Mouse (Mus musculus) liver, embryonic 14.5 days (tissue): Measurements from ENCODE around the gene Ifrd1. TPM values are rescaled to one million over a fixed set of nuclear protein-coding genes. Genes with fewer than 3 reads are reported as not detected.
"Not testable (repeated sequence)": the region's sequence is repeated elsewhere in the genome, so short reads cannot be mapped to it uniquely, and the experiment has no call there.

ENCODE experiments used
- ATAC-seq: fragments of 200-750 bp; cut with Nextera tagmentation; 2 replicates; pipeline ENCODE4 v1.8.0; 2017; ENCODE audit warnings: moderate number of reproducible peaks, mild to moderate bottlenecking, moderate library complexity; ENCODE audit not compliant: insufficient read depth
- DNase-seq, 3 experiments: peaks; one replicate each; pipeline ENCODE4 v3.0.0-alpha.2; 2012 to 2013; ENCODE audit warnings: low read depth in 3 of 3, low spot score in 3 of 3
- H3K27ac ChIP-seq: fragments of 300-500 bp; sonication (generic); 2 replicates; pipeline ENCODE4 v1.5.1; 2014; ENCODE audit warnings: moderate library complexity, mild to moderate bottlenecking, control low read depth, inconsistent platforms
- H3K27me3 ChIP-seq: fragments of 300-500 bp; sonication (generic); 2 replicates; pipeline ENCODE4 v1.6.1; 2014; ENCODE audit warnings: mild to moderate bottlenecking, low read length, moderate library complexity; ENCODE audit not compliant: control insufficient read depth, insufficient read depth
- H3K36me3 ChIP-seq: fragments of 300-500 bp; sonication (generic); replicated peaks from 2 replicates; pipeline ENCODE4 v1.6.1; 2014; ENCODE audit warnings: low read depth; ENCODE audit not compliant: control insufficient read depth, insufficient read depth
- H3K4me1 ChIP-seq, 2 experiments: fragments of 200-500 bp in 1 of 2; fragments of 300-500 bp in 1 of 2; sonication (generic) in 1 of 2; replicated peaks; 2 replicates each; pipeline ENCODE4 v1.6.1; 2012 to 2014; ENCODE audit warnings: antibody characterized with exemption in 1 of 2, inconsistent platforms in 1 of 2, low read length in 1 of 2; ENCODE audit not compliant: control insufficient read depth in 2 of 2, insufficient read depth in 2 of 2
- H3K4me2 ChIP-seq: fragments of 300-500 bp; sonication (generic); 2 replicates; pipeline ENCODE4 v1.6.1; 2014; ENCODE audit warnings: low read depth, mild to moderate bottlenecking, control low read depth, moderate library complexity
- H3K4me3 ChIP-seq, 2 experiments: fragments of 200-500 bp in 1 of 2; fragments of 300-500 bp in 1 of 2; sonication (generic) in 1 of 2; 2 replicates each; pipeline ENCODE4 v1.5.1; 2012 to 2014; ENCODE audit warnings: low read depth in 2 of 2, low read length in 2 of 2, mild to moderate bottlenecking in 2 of 2, control low read depth in 1 of 2, inconsistent platforms in 1 of 2, moderate library complexity in 1 of 2; ENCODE audit not compliant: insufficient read depth in 1 of 2
- H3K9ac ChIP-seq: fragments of 300-500 bp; sonication (generic); replicated peaks from 2 replicates; pipeline ENCODE4 v1.6.1; 2014; ENCODE audit warnings: mild to moderate bottlenecking, control low read depth, moderate library complexity
- H3K9me3 ChIP-seq: fragments of 300-500 bp; sonication (generic); 2 replicates; pipeline ENCODE4 v1.6.1; 2016; ENCODE audit warnings: low read length, mixed read lengths; ENCODE audit not compliant: control insufficient read depth
- CTCF ChIP-seq: IDR thresholded peaks from 2 replicates; pipeline ENCODE4 v1.5.1; 2016; ENCODE audit warnings: antibody characterized with exemption, low read depth, control low read depth
- EP300 ChIP-seq: IDR thresholded peaks from 2 replicates; pipeline ENCODE4 v1.6.1; 2016; ENCODE audit warnings: antibody characterized with exemption, low read depth
- WGBS: fragments of 180-500 bp; shearing (Covaris S2); extraction: QIAGEN DNeasy Blood & Tissue Kit; methylation state at CpG from one replicate; pipeline ENCODE4 v1.1.7; 2014; ENCODE audit not compliant: insufficient replicate concordance; 5-methylcytosine and 5-hydroxymethylcytosine counted together
- polyA plus RNA-seq, 2 experiments: library from polyadenylated mRNA; depleted of rRNA in 1 of 2; stranded (reverse) in 1 of 2; unstranded in 1 of 2; fragments of >200 nt; fragmentation: Nextera tagmentation in 1 of 2; extraction: Ambion mirVana in 1 of 2; gene quantifications; 2 replicates each; pipeline versions ENCODE4 v1.2.1 to v1.2.3; 2012 to 2014

Ifrd1 gene
- polyA plus RNA-seq, 2 experiments: 14.1 to 53.2 TPM

- H3K4me3 ChIP-seq: no peak overlapping the region
- H3K4me2 ChIP-seq: no peak overlapping the region
- 67% methylated on average over 6 of the region's 6 CpGs for WGBS
- no peak overlapping the region for H3K9ac ChIP-seq
- H3K27me3 ChIP-seq: no peaks in the 10 kb centered on the region
- H3K9me3 ChIP-seq: no peaks in the 10 kb centered on the region
- no peaks in the 10 kb centered on the region for H3K4me1 ChIP-seq
- H3K36me3 ChIP-seq: no peaks in the 10 kb centered on the region
- DNase-seq (no peak), ATAC-seq (no peak)
- TF ChIP-seq CTCF (no peak), EP300 (no peak)
- no peak overlapping the region for H3K27ac ChIP-seq
Observed at GRCm38 (mm10) chr12:40258462-40259000, 10.2 kb upstream of the Ifrd1 start.

DNA sequence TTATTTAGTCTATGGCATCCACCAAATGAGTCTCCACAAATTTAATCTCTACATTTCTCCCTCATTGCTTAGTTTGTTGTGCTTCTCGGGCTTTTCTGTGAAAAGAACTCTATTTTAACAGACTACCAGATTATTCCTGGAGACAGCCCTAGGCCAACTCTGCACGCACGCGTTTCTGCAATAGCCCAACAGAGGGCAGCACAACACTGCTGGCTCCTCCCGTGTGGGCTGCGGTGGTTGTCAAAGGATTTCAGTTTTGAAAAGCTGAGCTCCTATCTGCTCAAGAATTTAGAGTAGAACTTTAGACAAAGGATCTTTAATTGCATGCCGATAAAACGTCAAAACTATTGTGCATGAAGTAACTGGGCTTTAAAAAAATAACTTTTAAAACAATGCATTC is 8.9 kb upstream of the Ifrd1 start:
- H3K4me1 ChIP-seq: peaks cover 0 to 2% of the 10 kb centered on the region in 2 experiments; a peak in 1 of 4 replicates
- no peak for TF ChIP-seq EP300
- TF ChIP-seq CTCF: peak; percentile 87
- H3K9me3 ChIP-seq: no peaks in the 10 kb centered on the region
- ATAC-seq (no peak), DNase-seq (peak in 1 of 3 experiments; percentile 19)
- no peaks in the 10 kb centered on the region for H3K27me3 ChIP-seq
- no peak overlapping the region for H3K4me2 ChIP-seq
- no peak overlapping the region for H3K4me3 ChIP-seq
- no peak overlapping the region for H3K27ac ChIP-seq
- H3K36me3 ChIP-seq: no peaks in the 10 kb centered on the region
- 2% methylated on average over 8 of the region's 8 CpGs for WGBS
- H3K9ac ChIP-seq: no peak overlapping the region

GRCm38 (mm10) chr12:40256543-40256942 is 8.2 kb upstream of the Ifrd1 start:
- H3K9me3 ChIP-seq: no peaks in the 10 kb centered on the region

DNA sequence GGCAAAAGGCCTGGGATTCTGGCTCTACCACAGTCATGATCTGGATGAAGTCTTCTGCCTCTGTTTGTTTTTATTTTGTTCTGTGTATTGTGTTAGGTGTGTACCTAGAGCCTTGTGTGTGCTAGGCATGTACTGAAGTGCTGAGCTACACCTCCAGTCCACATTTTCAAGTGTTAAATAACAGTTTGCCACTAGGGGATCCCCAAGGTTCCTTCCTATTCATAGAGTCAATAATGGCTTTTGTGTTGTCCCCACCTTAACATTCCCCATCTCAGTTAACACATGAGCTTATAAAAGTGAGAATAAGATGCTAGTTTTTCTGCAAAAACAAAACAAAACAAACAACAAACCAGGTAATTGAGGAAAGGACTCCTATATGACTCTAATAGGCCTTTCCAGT is 7.7 kb upstream of the Ifrd1 start:
- no peak overlapping the region for H3K4me2 ChIP-seq
- H3K4me3 ChIP-seq: no peak overlapping the region
- no peak overlapping the region for H3K9ac ChIP-seq
- peaks cover 0 to 2% of the 10 kb centered on the region in 2 experiments; a peak in 1 of 4 replicates for H3K4me1 ChIP-seq
- no peak overlapping the region for H3K27ac ChIP-seq
- no peak for ATAC-seq
- H3K36me3 ChIP-seq: no peaks in the 10 kb centered on the region
- no peak for TF ChIP-seq CTCF
- H3K27me3 ChIP-seq: no peaks in the 10 kb centered on the region
- H3K9me3 ChIP-seq: no peaks in the 10 kb centered on the region
- no peak for DNase-seq

More at GRCm38 (mm10) chr12:40256543-40256942, 8.2 kb upstream of the Ifrd1 start:
- Histone ChIP-seq H3K4me3 (no peak overlapping the region), H3K9ac (no peak overlapping the region), H3K27me3 (no peaks in the 10 kb centered on the region), H3K27ac (no peak overlapping the region), H3K36me3 (no peaks in the 10 kb centered on the region), H3K4me1 (peaks cover 0 to 2% of the 10 kb centered on the region in 2 experiments; a peak in 1 of 4 replicates), H3K4me2 (no peak overlapping the region)
- ATAC-seq: no peak
- 66% methylated on average over 2 of the region's 2 CpGs for WGBS
- DNase-seq: no peak
- TF ChIP-seq CTCF: no peak
- no peak for TF ChIP-seq EP300

- H3K9ac ChIP-seq, H3K27ac ChIP-seq, H3K27me3 ChIP-seq, H3K4me1 ChIP-seq, H3K9me3 ChIP-seq, ATAC-seq, H3K4me3 ChIP-seq, DNase-seq, H3K4me2 ChIP-seq, H3K36me3 ChIP-seq: not testable (repeated sequence)
- 60% methylated on average over 4 of the region's 4 CpGs for WGBS
Observed at GRCm38 (mm10) chr12:40255310-40255709, 7.0 kb upstream of the Ifrd1 start.

GRCm38 (mm10) chr12:40254729-40255128 is 6.4 kb upstream of the Ifrd1 start:
- no peak for TF ChIP-seq EP300
- no peak for TF ChIP-seq CTCF
- no peaks in the 10 kb centered on the region for H3K9me3 ChIP-seq
- H3K4me2 ChIP-seq: no peak overlapping the region
- no peak overlapping the region for H3K9ac ChIP-seq
- no peak overlapping the region for H3K4me3 ChIP-seq
- DNase-seq: no peak
- ATAC-seq: no peak
- 60% methylated on average over 11 of the region's 11 CpGs for WGBS
- H3K4me1 ChIP-seq: peaks cover 0 to 3% of the 10 kb centered on the region in 2 experiments; a peak in 1 of 4 replicates
- H3K27ac ChIP-seq: no peak overlapping the region
- no peaks in the 10 kb centered on the region for H3K36me3 ChIP-seq
- no peaks in the 10 kb centered on the region for H3K27me3 ChIP-seq
